Mouse (Mus musculus) spleen, adult 2 months (tissue): Measurements from ENCODE around the gene Coro7. TPM values are rescaled to one million over a fixed set of nuclear protein-coding genes. Genes with fewer than 3 reads are reported as not detected.

ENCODE experiments used
- DNase-seq, 2 experiments: peaks; one replicate each; pipeline versions ENCODE4 v3.0.0 to v3.0.0-alpha.2; 2012 to 2021; ENCODE audit warnings: low spot score in 2 of 2, low read depth in 1 of 2
- H3K27ac ChIP-seq: fragments of 200-500 bp; 2 replicates; pipeline ENCODE4 v1.5.1; 2012; ENCODE audit warnings: low read length, inconsistent platforms; ENCODE audit not compliant: insufficient read depth
- H3K27me3 ChIP-seq: fragments of 200-500 bp; 2 replicates; pipeline ENCODE4 v1.6.1; 2012; ENCODE audit warnings: mild to moderate bottlenecking, moderate library complexity, low read length, inconsistent platforms; ENCODE audit not compliant: control insufficient read depth, insufficient read depth
- H3K36me3 ChIP-seq: fragments of 200-500 bp; 2 replicates; pipeline ENCODE4 v1.6.1; 2012; ENCODE audit warnings: mild to moderate bottlenecking, low read length, inconsistent platforms; ENCODE audit not compliant: control insufficient read depth, insufficient read depth
- H3K4me1 ChIP-seq: fragments of 200-500 bp; 2 replicates; pipeline ENCODE4 v1.6.1; 2011; ENCODE audit warnings: inconsistent platforms; ENCODE audit not compliant: control insufficient read depth, insufficient read depth, insufficient read length
- H3K4me3 ChIP-seq: fragments of 200-500 bp; 2 replicates; pipeline ENCODE4 v1.5.1; 2011; ENCODE audit warnings: mild to moderate bottlenecking, inconsistent platforms; ENCODE audit not compliant: insufficient read depth, insufficient read length; ENCODE audit errors: extremely low read depth
- CTCF ChIP-seq: fragments of 200-500 bp; IDR thresholded peaks from 2 replicates; pipeline ENCODE4 v1.5.1; 2011; ENCODE audit warnings: mild to moderate bottlenecking, inconsistent platforms; ENCODE audit not compliant: insufficient read depth, insufficient read length, insufficient replicate concordance; ENCODE audit errors: extremely low read depth
- POLR2A ChIP-seq: fragments of 200-500 bp; IDR thresholded peaks from 2 replicates; pipeline ENCODE4 v1.6.1; 2011; ENCODE audit warnings: low read depth, low read length, inconsistent platforms
- WGBS: fragments of 180-500 bp; shearing (Covaris S2); methylation state at CpG from one replicate; pipeline ENCODE4 v1.1.7; 2018; 5-methylcytosine and 5-hydroxymethylcytosine counted together
- polyA plus RNA-seq: library from polyadenylated mRNA; depleted of rRNA; stranded (reverse); fragments of >200 nt; gene quantifications from 2 replicates; pipeline ENCODE4 v1.2.3, GENCODE M21; 2012; rRNA removed

The Coro7 gene
- 150 and 191 TPM in 2 replicates for polyA plus RNA-seq

DNA sequence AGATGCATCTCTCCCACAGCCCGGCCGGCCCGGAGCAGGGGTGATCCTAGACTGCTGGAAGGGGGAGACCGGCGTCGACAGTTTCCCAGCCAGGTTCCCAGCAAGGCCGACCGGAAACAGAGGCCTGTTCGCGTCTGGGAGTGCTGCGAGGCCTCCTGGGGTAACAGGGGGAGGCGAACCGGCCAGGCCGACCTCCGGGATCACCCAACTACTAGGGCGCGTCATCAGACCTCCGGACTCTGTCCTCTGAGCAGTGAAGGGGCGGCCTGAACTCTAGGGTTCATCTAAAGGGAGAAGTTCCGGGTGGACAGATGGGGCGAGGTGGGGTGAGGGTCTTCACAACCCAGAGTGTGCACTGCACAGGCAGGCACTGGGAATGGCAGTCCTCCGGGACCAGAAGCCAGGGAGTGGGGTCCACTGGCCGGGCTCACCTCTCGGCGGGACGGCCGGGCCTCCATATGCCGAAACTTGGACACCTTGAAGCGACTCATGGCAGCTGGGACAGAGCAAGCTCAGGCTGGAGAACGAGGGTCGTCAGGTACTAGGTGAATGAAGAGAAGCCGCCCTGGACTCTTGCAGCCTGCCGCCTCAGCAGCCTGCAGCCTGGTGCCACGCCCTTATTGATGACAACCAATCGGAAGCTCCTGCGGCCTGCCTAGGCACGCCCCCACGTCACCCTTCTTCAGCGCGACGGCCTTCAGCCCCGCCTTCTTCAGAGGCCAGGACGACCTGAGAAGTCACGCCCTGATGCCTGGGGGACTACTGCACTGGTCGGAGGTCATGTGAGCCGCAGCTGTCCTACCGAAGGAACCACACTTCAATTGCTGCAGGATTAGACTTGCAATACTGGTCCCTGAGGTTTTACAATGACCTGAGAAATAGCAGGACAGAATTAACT lies at the start of gene Coro7:
Coro7 (minus strand) TSS at position 657 of the 898 bp plus-strand sequence.
- Histone ChIP-seq H3K27ac (peak within 1 kb of the TSS; percentile 74), H3K4me3 (peak within 1 kb of the TSS; percentile 79), H3K4me1 (peaks cover 22% of the 10 kb centered on the region; the same call in 1 of the 2 replicates), H3K36me3 (peaks cover 8% of the 10 kb centered on the region), H3K27me3 (no peaks in the 10 kb centered on the region)
- WGBS, result under 1% methylated on average over 47 of the region's 47 CpGs
- peak; percentile 86 to 93 for DNase-seq
- no peak for TF ChIP-seq CTCF
- TF ChIP-seq POLR2A, result peak; percentile 59; the same call in 1 of the 2 replicates

- WGBS, result 4% methylated on average over 1 of the region's 1 CpGs
- no peak for DNase-seq
- H3K27ac ChIP-seq, result no peak overlapping the region
- no peak overlapping the region for H3K4me3 ChIP-seq
- no peaks in the 10 kb centered on the region for H3K36me3 ChIP-seq
- peaks cover 10% of the 10 kb centered on the region for H3K4me1 ChIP-seq
- TF ChIP-seq CTCF (no peak), POLR2A (no peak)
- H3K27me3 ChIP-seq, result no peaks in the 10 kb centered on the region
Observed at GRCm38 (mm10) chr16:4727963-4728362, 48.4 kb upstream of the Coro7 start.

GRCm38 (mm10) chr16:4727526-4727925 lies 47.9 kb upstream of the Coro7 start:
- H3K36me3 ChIP-seq, result no peaks in the 10 kb centered on the region
- H3K27me3 ChIP-seq, result no peaks in the 10 kb centered on the region
- TF ChIP-seq POLR2A (no peak), CTCF (no peak)
- no peak for DNase-seq
- peaks cover 14% of the 10 kb centered on the region for H3K4me1 ChIP-seq
- no peak overlapping the region for H3K27ac ChIP-seq
- no peak overlapping the region for H3K4me3 ChIP-seq
- 70% methylated on average over 1 of the region's 1 CpGs for WGBS

- Histone ChIP-seq H3K4me3 (peak overlapping the region; percentile 97), H3K27me3 (no peaks in the 10 kb centered on the region), H3K27ac (peak overlapping the region; percentile 92), H3K4me1 (peaks cover 16% of the 10 kb centered on the region), H3K36me3 (no peaks in the 10 kb centered on the region)
- TF ChIP-seq POLR2A, result no peak
- no peak for TF ChIP-seq CTCF
- peak in 1 of 2 experiments; percentile 47 for DNase-seq
- under 1% methylated on average over 40 of the region's 40 CpGs for WGBS
Observed at GRCm38 (mm10) chr16:4726528-4727128, 47.1 kb upstream of the Coro7 start.

- Histone ChIP-seq H3K4me1 (peaks cover 13% of the 10 kb centered on the region), H3K4me3 (peak within 1 kb of the TSS; percentile 97), H3K27ac (peak within 1 kb of the TSS; percentile 92), H3K27me3 (no peaks in the 10 kb centered on the region), H3K36me3 (no peaks in the 10 kb centered on the region)
- WGBS, result 4% methylated on average over 35 of the region's 35 CpGs
- peak; percentile 76 to 95 for DNase-seq
- peak; percentile 95 for TF ChIP-seq POLR2A
- no peak for TF ChIP-seq CTCF
Observed at GRCm38 (mm10) chr16:4725780-4726527, 46.4 kb upstream of the Coro7 start, which contains the start of gene Hmox2. TSS of gene Hmox2 (plus strand) at chr16:4726361.

GRCm38 (mm10) chr16:4725266-4725665 lies 45.7 kb upstream of the Coro7 start:
- peaks cover 13% of the 10 kb centered on the region for H3K4me1 ChIP-seq

More at GRCm38 (mm10) chr16:4725266-4725665, 45.7 kb upstream of the Coro7 start:
- no peaks in the 10 kb centered on the region for H3K27me3 ChIP-seq
- no peak for DNase-seq
- TF ChIP-seq POLR2A, result no peak
- no peak for TF ChIP-seq CTCF
- no peak overlapping the region for H3K27ac ChIP-seq
- H3K36me3 ChIP-seq, result no peaks in the 10 kb centered on the region
- H3K4me3 ChIP-seq, result no peak overlapping the region
- WGBS, result 95% methylated on average over 4 of the region's 4 CpGs
